Mouse (Mus musculus) liver, embryonic 14.5 days (tissue): ENCODE data around the gene Harbi1.

Experiments
- CTCF ChIP-seq: IDR thresholded peaks from 2 replicates; pipeline ENCODE4 v1.5.1; 2016; ENCODE audit warnings: antibody characterized with exemption, low read depth, control low read depth
- EP300 ChIP-seq: IDR thresholded peaks from 2 replicates; pipeline ENCODE4 v1.6.1; 2016; ENCODE audit warnings: antibody characterized with exemption, low read depth

GRCm38 (mm10) chr2:91676961-91677360 is 33.7 kb upstream of the Harbi1 start:
- no peak for TF ChIP-seq CTCF
- no peak for TF ChIP-seq EP300
